Mouse (Mus musculus) embryonic facial prominence, embryonic 11.5 days (tissue): ENCODE measurements around the gene Elmo1. TPM values are rescaled to one million over a fixed set of nuclear protein-coding genes. Genes with fewer than 3 reads are reported as not detected.

Experiments
- ATAC-seq: fragments of 200-750 bp; cut with Nextera tagmentation; replicated peaks from 2 replicates; pipeline ENCODE4 v1.8.0; 2017; ENCODE audit warnings: low read depth; ENCODE audit not compliant: insufficient number of reproducible peaks, low FRiP score, low TSS enrichment
- DNase-seq: peaks from one replicate; pipeline ENCODE4 v3.0.0-alpha.2; 2015; ENCODE audit warnings: low spot score
- H3K27ac ChIP-seq: fragments of 300-500 bp; sonication (generic); replicated peaks from 2 replicates; pipeline ENCODE4 v1.5.1; 2014; ENCODE audit warnings: mild to moderate bottlenecking, low read depth, low read length, control low read depth
- H3K27me3 ChIP-seq: fragments of 300-500 bp; sonication (generic); 2 replicates; pipeline ENCODE4 v1.6.1; 2014; ENCODE audit warnings: mild to moderate bottlenecking, low read length, moderate library complexity, mixed read lengths; ENCODE audit not compliant: control insufficient read depth, insufficient read depth
- H3K36me3 ChIP-seq: fragments of 300-500 bp; sonication (generic); replicated peaks from 2 replicates; pipeline ENCODE4 v1.6.1; 2014; ENCODE audit warnings: low read depth, mild to moderate bottlenecking, low read length, moderate library complexity, mixed read lengths; ENCODE audit not compliant: control insufficient read depth, insufficient read depth
- H3K4me1 ChIP-seq: fragments of 300-500 bp; sonication (generic); 2 replicates; pipeline ENCODE4 v1.6.1; 2014; ENCODE audit warnings: low read length, mixed read lengths; ENCODE audit not compliant: control insufficient read depth, insufficient read depth
- H3K4me2 ChIP-seq: fragments of 300-500 bp; sonication (generic); 2 replicates; pipeline ENCODE4 v1.6.1; 2014; ENCODE audit warnings: low read depth, mild to moderate bottlenecking, control low read depth, low read length, moderate library complexity
- H3K4me3 ChIP-seq: fragments of 300-500 bp; sonication (generic); 2 replicates; pipeline ENCODE4 v1.5.1; 2014; ENCODE audit warnings: low read depth, low read length, control low read depth
- H3K9ac ChIP-seq: fragments of 300-500 bp; sonication (generic); replicated peaks from 2 replicates; pipeline ENCODE4 v1.6.1; 2014; ENCODE audit warnings: mild to moderate bottlenecking, control low read depth, low read length
- H3K9me3 ChIP-seq: fragments of 300-500 bp; sonication (generic); replicated peaks from 2 replicates; pipeline ENCODE4 v1.6.1; 2016; ENCODE audit warnings: mild to moderate bottlenecking, low read length, inconsistent platforms, mixed read lengths; ENCODE audit not compliant: control insufficient read depth
- WGBS: fragments of 180-500 bp; shearing (Covaris S2); extraction: QIAGEN DNeasy Blood & Tissue Kit; methylation state at CpG from one replicate; pipeline ENCODE4 v1.1.7; 2014; 5-methylcytosine and 5-hydroxymethylcytosine counted together
- polyA plus RNA-seq: library from polyadenylated mRNA; unstranded; fragments of >200 nt; fragmentation: Nextera tagmentation; extraction: Ambion mirVana; gene quantifications from 2 replicates; pipeline ENCODE4 v1.2.1, GENCODE M21; 2014

Elmo1 gene
- polyA plus RNA-seq, 1 experiment from 2014 or later = 8.8 TPM

- WGBS = 91% methylated on average over 8 of the region's 8 CpGs
- Histone ChIP-seq H3K4me1 (no peaks in the 10 kb centered on the region), H3K4me2 (no peak overlapping the region), H3K27me3 (no peaks in the 10 kb centered on the region), H3K9me3 (no peaks in the 10 kb centered on the region), H3K27ac (no peak overlapping the region), H3K9ac (no peak overlapping the region), H3K4me3 (no peak overlapping the region), H3K36me3 (no peaks in the 10 kb centered on the region)
- DNase-seq (no peak), ATAC-seq (no peak)
Observed at GRCm38 (mm10) chr13:20257562-20258525, 167.4 kb downstream of the Elmo1 start.

GRCm38 (mm10) chr13:20263173-20263572 lies 172.8 kb downstream of the Elmo1 start:
- H3K9me3 ChIP-seq = no peaks in the 10 kb centered on the region
- no peak overlapping the region for H3K4me3 ChIP-seq
- no peaks in the 10 kb centered on the region for H3K4me1 ChIP-seq
- ATAC-seq = no peak
- H3K27me3 ChIP-seq = no peaks in the 10 kb centered on the region
- H3K9ac ChIP-seq = no peak overlapping the region
- H3K36me3 ChIP-seq = no peaks in the 10 kb centered on the region
- H3K27ac ChIP-seq = no peak overlapping the region
- H3K4me2 ChIP-seq = no peak overlapping the region
- DNase-seq = no peak
- 83% methylated on average over 1 of the region's 1 CpGs for WGBS

GRCm38 (mm10) chr13:20270148-20270547 lies 179.8 kb downstream of the Elmo1 start:
- 74% methylated on average over 6 of the region's 6 CpGs for WGBS
- no peak overlapping the region for H3K9ac ChIP-seq

GRCm38 (mm10) chr13:20271799-20272198 lies 181.4 kb downstream of the Elmo1 start:
- Histone ChIP-seq H3K4me1 (no peaks in the 10 kb centered on the region), H3K4me3 (no peak overlapping the region), H3K27ac (no peak overlapping the region), H3K9me3 (no peaks in the 10 kb centered on the region), H3K36me3 (no peaks in the 10 kb centered on the region), H3K9ac (no peak overlapping the region), H3K4me2 (no peak overlapping the region), H3K27me3 (no peaks in the 10 kb centered on the region)
- WGBS = 50% methylated on average over 3 of the region's 3 CpGs
- DNase-seq = peak; percentile 32
- no peak for ATAC-seq

More at GRCm38 (mm10) chr13:20270148-20270547, 179.8 kb downstream of the Elmo1 start:
- H3K27me3 ChIP-seq = no peaks in the 10 kb centered on the region
- H3K27ac ChIP-seq = no peak overlapping the region
- H3K4me1 ChIP-seq = no peaks in the 10 kb centered on the region
- no peak overlapping the region for H3K4me3 ChIP-seq
- no peaks in the 10 kb centered on the region for H3K9me3 ChIP-seq
- no peaks in the 10 kb centered on the region for H3K36me3 ChIP-seq
- DNase-seq = no peak
- no peak overlapping the region for H3K4me2 ChIP-seq
- no peak for ATAC-seq

- 47% methylated on average over 6 of the region's 6 CpGs for WGBS
- Histone ChIP-seq H3K9ac (no peak overlapping the region), H3K4me2 (no peak overlapping the region), H3K27ac (no peak overlapping the region), H3K4me1 (no peaks in the 10 kb centered on the region), H3K9me3 (no peaks in the 10 kb centered on the region), H3K4me3 (no peak overlapping the region), H3K36me3 (no peaks in the 10 kb centered on the region), H3K27me3 (no peaks in the 10 kb centered on the region)
- ATAC-seq = no peak; the same call in 1 of the 2 replicates
- DNase-seq = peak; percentile 50
Observed at GRCm38 (mm10) chr13:20272562-20272961, 182.2 kb downstream of the Elmo1 start.

GRCm38 (mm10) chr13:20279889-20280288 lies 189.5 kb downstream of the Elmo1 start:
- 96% methylated on average over 2 of the region's 2 CpGs for WGBS
- H3K9ac ChIP-seq = no peak overlapping the region
- no peak overlapping the region for H3K4me3 ChIP-seq
- no peaks in the 10 kb centered on the region for H3K27me3 ChIP-seq
- H3K4me1 ChIP-seq = no peaks in the 10 kb centered on the region
- no peaks in the 10 kb centered on the region for H3K36me3 ChIP-seq
- H3K9me3 ChIP-seq = no peaks in the 10 kb centered on the region
- no peak for ATAC-seq
- no peak overlapping the region for H3K4me2 ChIP-seq
- no peak overlapping the region for H3K27ac ChIP-seq
- no peak for DNase-seq

GRCm38 (mm10) chr13:20283891-20284290 lies 193.5 kb downstream of the Elmo1 start:
- H3K36me3 ChIP-seq = no peaks in the 10 kb centered on the region
- H3K27ac ChIP-seq = no peak overlapping the region
- no peak for DNase-seq
- H3K4me1 ChIP-seq = no peaks in the 10 kb centered on the region
- no peak overlapping the region for H3K9ac ChIP-seq
- H3K9me3 ChIP-seq = no peaks in the 10 kb centered on the region
- H3K4me3 ChIP-seq = no peak overlapping the region
- H3K4me2 ChIP-seq = no peak overlapping the region
- WGBS = 90% methylated on average over 7 of the region's 7 CpGs
- H3K27me3 ChIP-seq = no peaks in the 10 kb centered on the region
- ATAC-seq = no peak

GRCm38 (mm10) chr13:20286680-20287079 lies 196.3 kb downstream of the Elmo1 start:
- Histone ChIP-seq H3K36me3 (no peaks in the 10 kb centered on the region), H3K4me1 (no peaks in the 10 kb centered on the region), H3K4me2 (no peak overlapping the region), H3K4me3 (no peak overlapping the region), H3K9ac (no peak overlapping the region), H3K27ac (no peak overlapping the region), H3K27me3 (no peaks in the 10 kb centered on the region), H3K9me3 (no peaks in the 10 kb centered on the region)
- 89% methylated on average over 6 of the region's 6 CpGs for WGBS
- no peak for DNase-seq
- ATAC-seq = no peak
